ENCODE assay signal across 10 mouse cellular contexts in genomic region chr2:91327968-91328728, GRCm38 (mm10).
DNase-seq lines count a peak whose midpoint lies in the region; ATAC-seq lines count a peak whose summit lies in the region.
"Had no signal": no experiment of that assay in that cellular context is flagged by ENCODE, and none has a peak within 500 bp of the region (broad histone marks: within the 10 kb centered on the region; RNA-seq: fewer than 3 reads in every experiment).

No protein-coding gene starts in this region.

- no peaks in the 10 kb centered on the region for H3K36me3 ChIP-seq in limb, embryonic 15.5 days
- no peaks in the 10 kb centered on the region for H3K36me3 ChIP-seq in limb, embryonic 10.5 days
- no peaks in the 10 kb centered on the region for H3K36me3 ChIP-seq in embryonic facial prominence, embryonic 11.5 days (replicated peaks; ENCODE audit: control insufficient read depth, insufficient read depth, low read depth, low read length)
- H3K36me3 ChIP-seq in intestine, embryonic 15.5 days = no peaks in the 10 kb centered on the region
- H3K36me3 ChIP-seq: embryonic facial prominence, embryonic 15.5 days had no signal

- intact Hi-C loops in left cerebral cortex, postnatal 14 days (cut with DNase I) = loop anchor here (5.0 kb wide), 1 partner anchor 36 kb away; no protein-coding TSS in a partner anchor
- intact Hi-C loops in gastrocnemius, postnatal 14 days (cut with DNase I; ENCODE audit: low total_unique reads) = no loop called here

- peaks cover 12% of the 10 kb centered on the region for H3K4me1 ChIP-seq in limb, embryonic 15.5 days
- no peaks in the 10 kb centered on the region for H3K4me1 ChIP-seq in limb, embryonic 10.5 days
- H3K4me1 ChIP-seq in embryonic facial prominence, embryonic 11.5 days (ENCODE audit: control insufficient read depth, insufficient read depth, low read length) = no peaks in the 10 kb centered on the region
- peaks cover 10% of the 10 kb centered on the region for H3K4me1 ChIP-seq in intestine, embryonic 15.5 days (replicated peaks)

- no peak overlapping the region for H3K4me2 ChIP-seq in limb, embryonic 15.5 days
- H3K4me2 ChIP-seq in embryonic facial prominence, embryonic 11.5 days (ENCODE audit: low read depth, low read length) = no peak overlapping the region
- no peak overlapping the region for H3K4me2 ChIP-seq in intestine, embryonic 15.5 days (replicated peaks)
- H3K4me2 ChIP-seq: embryonic facial prominence, embryonic 15.5 days had no signal

- ATAC-seq in limb, embryonic 15.5 days (ENCODE audit: insufficient number of reproducible peaks, low FRiP score, low TSS enrichment, low read depth) = no peak
- ATAC-seq in embryonic facial prominence, embryonic 11.5 days (replicated peaks; ENCODE audit: insufficient number of reproducible peaks, low FRiP score, low TSS enrichment, low read depth) = peak; percentile 35; the same call in 1 of the 2 replicates
- ATAC-seq in intestine, embryonic 15.5 days = peak; percentile 50

- H3K27ac ChIP-seq in limb, embryonic 15.5 days = peak overlapping the region; percentile 43
- no peak overlapping the region for H3K27ac ChIP-seq in limb, embryonic 10.5 days
- no peak overlapping the region for H3K27ac ChIP-seq in embryonic facial prominence, embryonic 11.5 days (replicated peaks; ENCODE audit: low read depth, low read length)
- no peak overlapping the region for H3K27ac ChIP-seq in intestine, embryonic 15.5 days
- H3K27ac ChIP-seq: embryonic facial prominence, embryonic 15.5 days had no signal

- H3K27me3 ChIP-seq in limb, embryonic 15.5 days = no peaks in the 10 kb centered on the region
- no peaks in the 10 kb centered on the region for H3K27me3 ChIP-seq in limb, embryonic 10.5 days (ENCODE audit: low read depth, poor library complexity, severe bottlenecking)
- no peaks in the 10 kb centered on the region for H3K27me3 ChIP-seq in embryonic facial prominence, embryonic 11.5 days (ENCODE audit: control insufficient read depth, insufficient read depth, low read length)
- H3K27me3 ChIP-seq in intestine, embryonic 15.5 days (replicated peaks) = no peaks in the 10 kb centered on the region
- H3K27me3 ChIP-seq: CH12.LX; embryonic facial prominence, embryonic 15.5 days had no signal

- DNase-seq in limb, embryonic 10.5 days (ENCODE audit: low spot score) = no peak
- no peak for DNase-seq in embryonic facial prominence, embryonic 11.5 days (ENCODE audit: low spot score)
- DNase-seq in left cerebral cortex, postnatal 14 days (ENCODE audit: low spot score in 2 of 2) = peak; percentile 28 to 40
- no peak for DNase-seq in spleen, postnatal 4 days (ENCODE audit: low spot score in 2 of 2)
- no peak for DNase-seq in gastrocnemius, postnatal 14 days
- DNase-seq in spleen, adult 18-20 months = no peak

- no peak overlapping the region for H3K4me3 ChIP-seq in limb, embryonic 15.5 days
- H3K4me3 ChIP-seq in limb, embryonic 10.5 days = no peak overlapping the region
- H3K4me3 ChIP-seq in embryonic facial prominence, embryonic 11.5 days (ENCODE audit: low read depth, low read length) = no peak overlapping the region
- no peak overlapping the region for H3K4me3 ChIP-seq in intestine, embryonic 15.5 days (replicated peaks)
- H3K4me3 ChIP-seq: embryonic facial prominence, embryonic 15.5 days had no signal

- 60% methylated on average over 12 of the region's 12 CpGs for WGBS in limb, embryonic 15.5 days
- 81% methylated on average over 12 of the region's 12 CpGs for WGBS in limb, embryonic 10.5 days
- 48% methylated on average over 12 of the region's 12 CpGs for WGBS in embryonic facial prominence, embryonic 11.5 days
- WGBS in intestine, embryonic 15.5 days = 46% methylated on average over 12 of the region's 12 CpGs

- no peaks in the 10 kb centered on the region for H3K9me3 ChIP-seq in limb, embryonic 15.5 days
- H3K9me3 ChIP-seq in limb, embryonic 10.5 days (replicated peaks) = no peaks in the 10 kb centered on the region
- H3K9me3 ChIP-seq in embryonic facial prominence, embryonic 11.5 days (replicated peaks; ENCODE audit: control insufficient read depth, low read length) = no peaks in the 10 kb centered on the region
- no peaks in the 10 kb centered on the region for H3K9me3 ChIP-seq in intestine, embryonic 15.5 days
- H3K9me3 ChIP-seq: embryonic facial prominence, embryonic 15.5 days had no signal

- H3K9ac ChIP-seq in limb, embryonic 15.5 days = no peak overlapping the region
- no peak overlapping the region for H3K9ac ChIP-seq in embryonic facial prominence, embryonic 11.5 days (replicated peaks; ENCODE audit: low read length)
- no peak overlapping the region for H3K9ac ChIP-seq in intestine, embryonic 15.5 days
- H3K9ac ChIP-seq: embryonic facial prominence, embryonic 15.5 days had no signal

Comparison
In these comparisons a context has a peak if more than half of its experiments do, and no peak if none do; other contexts are left out.
1. DNase-seq: peak in left cerebral cortex, postnatal 14 days (2 of 2); none in limb, embryonic 10.5 days (single experiment), embryonic facial prominence, embryonic 11.5 days (single experiment), spleen, postnatal 4 days (0 of 2), gastrocnemius, postnatal 14 days (single experiment) and spleen, adult 18-20 months (0 of 2).